Mouse (Mus musculus) monocyte, adult 2 months (primary cell): ENCODE data around the gene Fcrla.

Experiments used
- DNase-seq, 2 experiments: peaks; one replicate each; pipeline ENCODE4 v3.0.0; 2022; ENCODE audit warnings: low spot score in 2 of 2, low read depth in 1 of 2

The Fcrla gene

GRCm38 (mm10) chr1:170929245-170929644 is 1.9 kb upstream of the Fcrla start:
- no peak for DNase-seq

GRCm38 (mm10) chr1:170928467-170928866 is 1.1 kb upstream of the Fcrla start:
- DNase-seq = no peak

- no peak for DNase-seq
These were observed 442 bp downstream of the Fcrla start for GRCm38 (mm10) chr1:170926941-170927340.

GRCm38 (mm10) chr1:170924485-170924884 is 2.9 kb downstream of the Fcrla start:
- no peak for DNase-seq

- DNase-seq = no peak
These were observed 8.1 kb downstream of the Fcrla start for GRCm38 (mm10) chr1:170919308-170919707.

GRCm38 (mm10) chr1:170915657-170916056 is 11.7 kb downstream of the Fcrla start:
- DNase-seq = no peak

- no peak for DNase-seq
These were observed 14.3 kb downstream of the Fcrla start, which contains the start of gene Fcrlb for GRCm38 (mm10) chr1:170912891-170913615. TSS of gene Fcrlb (minus strand) at chr1:170912941.

GRCm38 (mm10) chr1:170911907-170912660 is 15.3 kb downstream of the Fcrla start:
- DNase-seq = no peak

GRCm38 (mm10) chr1:170908341-170908740 is 19.0 kb downstream of the Fcrla start:
- DNase-seq = no peak

- DNase-seq = no peak
These were observed 19.8 kb downstream of the Fcrla start for GRCm38 (mm10) chr1:170907456-170908191.

- no peak for DNase-seq
These were observed 20.3 kb downstream of the Fcrla start for GRCm38 (mm10) chr1:170907111-170907455.

- DNase-seq = no peak
These were observed 23.9 kb downstream of the Fcrla start for GRCm38 (mm10) chr1:170903485-170903884.

GRCm38 (mm10) chr1:170901536-170902238 is 25.7 kb downstream of the Fcrla start:
- DNase-seq = peak; percentile 75 to 85

- DNase-seq = no peak
These were observed 26.4 kb downstream of the Fcrla start for GRCm38 (mm10) chr1:170900799-170901467.

GRCm38 (mm10) chr1:170898413-170899075 is 28.8 kb downstream of the Fcrla start:
- no peak for DNase-seq

- DNase-seq = no peak
These were observed 30.6 kb downstream of the Fcrla start for GRCm38 (mm10) chr1:170896651-170897281.

GRCm38 (mm10) chr1:170894603-170895602 is 32.5 kb downstream of the Fcrla start:
- no peak for DNase-seq

GRCm38 (mm10) chr1:170892279-170892678 is 35.1 kb downstream of the Fcrla start:
- no peak for DNase-seq
